Mouse (Mus musculus) neutrophil, adult 5-6 weeks (primary cell): ENCODE measurements around the gene Csmd2. TPM values are rescaled to one million over a fixed set of nuclear protein-coding genes. Genes with fewer than 3 reads are reported as not detected.
"Not testable (repeated sequence)": the region's sequence is repeated elsewhere in the genome, so short reads cannot be mapped to it uniquely, and the experiment has no call there.

Source experiments
- ATAC-seq: fragments of 151-379, 151-347 bp; 2 replicates; pipeline ENCODE4 v1.8.0; 2017; ENCODE audit warnings: mild to moderate bottlenecking, moderate TSS enrichment; ENCODE audit not compliant: insufficient number of reproducible peaks, poor library complexity, low FRiP score, severe bottlenecking; ENCODE audit errors: extremely low read depth
- total RNA-seq: library from RNA; stranded (forward); fragments of 200-1000 nt; gene quantifications from 2 replicates; pipeline ENCODE4 v1.2.3, GENCODE M21; 2017

The Csmd2 gene
- total RNA-seq, 1 experiment from 2014 or later, result not detected

- ATAC-seq, result no peak
Observed at GRCm38 (mm10) chr4:128028294-128028693, 40.6 kb downstream of the Csmd2 start.

DNA sequence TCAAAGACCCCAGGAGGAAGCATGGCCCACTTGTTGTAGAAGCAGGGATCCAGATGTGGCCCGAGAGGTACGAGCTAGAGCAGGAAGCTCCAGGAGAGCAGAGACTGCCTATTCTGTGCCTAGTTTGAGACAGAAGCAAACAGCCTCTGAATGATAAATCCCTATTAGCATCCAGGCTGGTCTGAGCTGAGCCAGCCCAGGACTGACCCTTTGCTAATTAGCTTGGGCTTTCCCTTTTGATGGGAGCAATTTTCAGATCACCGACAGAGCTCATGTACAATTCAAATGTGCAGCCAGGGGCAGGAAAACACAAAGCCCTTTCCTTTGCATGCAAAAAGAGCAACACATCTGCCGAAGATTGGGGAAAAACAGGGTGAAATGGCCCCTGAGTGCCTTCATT lies 54.2 kb downstream of the Csmd2 start:
- no peak for ATAC-seq

GRCm38 (mm10) chr4:128042626-128043025 lies 55.0 kb downstream of the Csmd2 start:
- no peak for ATAC-seq

DNA sequence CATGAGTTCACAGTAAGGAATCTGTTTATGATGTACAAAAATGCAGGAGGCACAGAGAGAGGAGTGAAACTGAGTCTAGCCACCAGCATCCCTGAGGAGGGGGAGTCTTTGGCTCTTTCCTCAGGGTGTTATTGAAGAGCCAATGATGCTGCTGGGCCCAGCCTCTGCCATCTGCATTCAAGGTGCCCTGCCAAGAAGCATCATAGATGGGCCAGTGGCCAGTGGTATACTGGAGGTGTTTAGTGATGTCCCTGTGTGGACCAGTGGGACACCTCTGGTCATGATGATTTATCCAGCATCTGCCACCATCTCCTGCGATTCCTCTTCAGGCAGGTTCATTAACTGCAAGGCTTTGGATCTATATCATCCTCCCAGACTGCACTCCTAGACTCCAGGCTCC lies 61.1 kb downstream of the Csmd2 start:
- ATAC-seq, result no peak

DNA sequence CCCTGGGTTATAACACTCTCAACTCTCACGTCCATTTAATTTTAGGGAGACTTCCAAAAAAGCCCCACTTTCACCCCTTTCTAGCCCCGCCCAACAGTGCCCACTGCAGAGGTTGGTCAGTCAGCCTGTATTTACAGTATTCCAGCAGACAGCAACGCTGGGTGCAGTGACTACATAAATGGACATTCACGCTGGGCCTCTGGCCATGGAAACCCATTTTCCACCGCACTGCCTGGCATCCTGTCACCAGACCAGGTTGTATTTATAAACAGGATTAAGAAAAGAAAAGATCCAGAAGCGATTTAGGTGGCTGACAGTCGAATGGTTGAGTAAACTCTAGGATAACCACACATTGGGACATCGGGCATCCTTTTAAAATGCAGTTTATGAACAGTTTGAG lies 65.0 kb downstream of the Csmd2 start:
- no peak for ATAC-seq

DNA sequence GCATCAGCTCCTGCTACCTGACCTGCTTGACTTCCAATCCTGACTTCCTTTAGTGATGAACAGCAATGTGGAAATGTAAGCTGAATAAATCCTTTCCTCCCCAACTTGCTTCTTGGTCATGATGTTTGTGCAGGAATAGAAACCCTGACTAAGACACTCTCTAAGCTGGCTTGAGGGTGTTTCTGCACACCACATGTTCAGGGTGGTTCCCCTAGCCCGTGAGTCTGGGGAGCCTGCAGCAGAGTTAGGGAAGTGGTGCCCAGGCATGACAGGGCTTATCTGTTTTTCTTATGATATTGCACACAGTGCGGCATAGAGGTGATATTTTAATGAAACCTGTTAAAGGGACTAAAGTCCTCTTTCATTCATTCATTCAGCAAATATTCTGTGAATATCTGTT lies 73.6 kb downstream of the Csmd2 start:
- not testable (repeated sequence) for ATAC-seq

- ATAC-seq, result no peak
Observed at GRCm38 (mm10) chr4:128067189-128067588, 79.5 kb downstream of the Csmd2 start.

DNA sequence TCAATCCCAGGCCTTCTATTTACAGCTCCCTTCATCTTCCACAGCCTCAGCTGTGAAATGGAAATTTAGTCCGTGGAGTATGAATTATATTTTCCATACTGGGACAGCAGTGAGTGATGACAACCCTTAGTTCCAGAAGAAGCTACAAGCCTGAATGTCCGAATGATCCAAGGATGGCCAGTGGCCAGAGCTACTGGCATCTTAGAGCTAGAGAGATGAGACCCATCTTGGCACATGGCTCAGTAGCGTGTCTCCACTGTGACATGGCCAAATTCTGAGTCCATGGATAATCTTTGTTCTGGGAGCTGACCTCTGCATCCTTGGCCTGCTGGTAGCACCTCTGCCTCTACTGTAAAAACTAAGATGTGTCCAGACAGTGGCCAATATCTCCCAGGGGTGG lies 96.8 kb downstream of the Csmd2 start:
- ATAC-seq, result no peak

DNA sequence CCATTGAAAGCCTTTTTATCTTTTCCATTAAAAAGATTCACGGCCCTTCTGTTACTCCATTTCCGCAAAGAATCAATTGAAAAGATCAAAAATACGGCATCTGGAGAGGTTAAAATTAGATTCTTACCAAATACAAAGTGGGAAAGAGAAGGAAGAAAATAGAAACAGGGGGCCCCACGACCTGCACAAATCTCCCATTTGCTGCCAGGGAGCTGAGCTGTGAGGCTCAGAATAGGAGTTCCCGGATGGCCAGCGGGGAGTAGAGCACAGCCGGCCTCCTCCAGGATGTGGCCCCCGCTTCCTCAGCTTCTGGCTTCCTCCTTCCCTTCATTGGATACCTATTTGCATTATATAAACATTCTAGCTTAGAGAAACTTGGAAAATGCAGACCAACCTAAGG lies 97.4 kb downstream of the Csmd2 start:
- no peak for ATAC-seq

DNA sequence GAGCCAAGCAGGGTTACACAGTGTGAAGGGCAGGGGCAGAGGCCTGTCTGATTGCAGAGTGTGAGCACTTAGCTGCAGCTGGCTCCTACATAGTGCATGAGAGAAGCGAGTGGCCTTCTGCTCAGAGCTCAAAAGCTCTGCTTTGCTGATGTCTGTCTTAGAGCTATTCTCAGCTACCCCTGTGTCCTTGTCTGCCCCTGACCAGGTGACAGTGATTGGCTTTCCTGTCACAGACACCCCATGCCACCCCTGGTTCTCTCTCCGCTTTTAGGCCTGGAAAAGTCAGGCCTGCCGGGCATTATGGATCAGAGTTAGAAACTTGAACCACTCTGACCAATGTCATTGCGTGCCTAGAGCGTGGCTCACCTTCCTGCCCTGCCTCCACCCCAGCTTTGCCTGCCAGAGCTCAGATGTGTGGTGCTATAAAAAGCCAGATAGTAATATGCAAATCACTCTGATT lies 99.5 kb downstream of the Csmd2 start:
- no peak for ATAC-seq

GRCm38 (mm10) chr4:128087704-128088103 lies 100.0 kb downstream of the Csmd2 start:
- ATAC-seq, result peak; percentile 6; the same call in 1 of the 2 replicates

DNA sequence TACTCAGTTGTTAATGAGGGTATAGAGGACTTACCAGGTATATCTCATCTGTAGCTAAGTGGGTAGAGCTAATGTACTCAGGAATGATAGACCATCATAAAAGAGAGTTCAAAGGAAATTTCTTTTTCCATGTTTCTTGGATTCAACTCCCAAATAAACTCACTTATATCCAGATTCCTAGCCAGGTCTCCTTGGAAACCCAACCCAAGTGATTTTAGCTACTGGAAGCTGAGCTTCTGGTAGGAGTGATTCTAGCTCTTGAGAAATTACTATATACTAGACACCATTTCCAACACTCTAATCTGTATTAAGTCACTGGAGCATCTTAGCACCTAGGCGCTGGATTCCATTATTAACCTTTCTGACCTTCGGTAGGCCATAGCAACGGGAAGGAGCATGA lies 100.6 kb downstream of the Csmd2 start:
- ATAC-seq, result no peak

GRCm38 (mm10) chr4:128091938-128092337 lies 104.3 kb downstream of the Csmd2 start:
- ATAC-seq, result no peak

- no peak for ATAC-seq
Observed at GRCm38 (mm10) chr4:128099515-128099914, 111.9 kb downstream of the Csmd2 start.

DNA sequence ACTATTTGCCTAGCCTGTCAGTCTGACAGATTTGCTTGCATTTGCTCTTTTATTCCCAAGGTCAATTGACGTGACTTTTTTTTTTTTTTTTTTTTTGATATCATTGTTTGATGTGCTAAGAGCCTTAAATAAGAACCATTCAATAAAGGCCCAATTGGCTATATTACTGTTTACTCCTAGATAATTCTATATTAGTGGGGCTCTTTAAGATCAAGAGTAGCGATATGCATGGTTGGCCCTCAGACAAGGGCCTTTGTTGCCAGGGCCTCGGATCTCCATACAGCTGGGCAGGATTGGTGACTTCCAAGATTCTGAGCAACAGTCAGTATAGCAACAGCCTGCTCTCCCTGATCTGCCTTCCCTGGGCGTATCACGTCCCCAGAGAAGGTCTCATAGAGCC lies 112.9 kb downstream of the Csmd2 start:
- no peak for ATAC-seq

DNA sequence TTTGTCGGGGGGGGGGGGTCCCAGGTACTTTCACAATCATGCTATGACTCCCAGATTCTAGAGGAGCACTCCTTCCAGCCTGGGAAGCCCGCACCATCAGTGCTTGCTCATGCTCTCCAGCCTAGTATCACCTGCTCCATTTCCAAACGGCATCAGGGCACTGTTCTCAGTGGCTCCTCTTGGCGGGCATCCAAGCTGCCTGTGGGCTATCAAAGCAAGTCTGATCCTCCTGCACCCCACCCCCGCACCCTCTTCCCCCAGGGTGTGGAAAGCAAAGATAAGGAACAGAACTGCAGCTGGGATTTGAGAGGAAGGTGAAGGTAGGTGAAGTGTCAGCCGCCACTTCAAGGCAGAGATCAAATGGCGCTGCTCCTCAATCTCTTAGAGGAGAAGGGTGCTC lies 128.7 kb downstream of the Csmd2 start:
- ATAC-seq, result no peak

- ATAC-seq, result no peak
Observed at GRCm38 (mm10) chr4:128123281-128123680, 135.6 kb downstream of the Csmd2 start.

DNA sequence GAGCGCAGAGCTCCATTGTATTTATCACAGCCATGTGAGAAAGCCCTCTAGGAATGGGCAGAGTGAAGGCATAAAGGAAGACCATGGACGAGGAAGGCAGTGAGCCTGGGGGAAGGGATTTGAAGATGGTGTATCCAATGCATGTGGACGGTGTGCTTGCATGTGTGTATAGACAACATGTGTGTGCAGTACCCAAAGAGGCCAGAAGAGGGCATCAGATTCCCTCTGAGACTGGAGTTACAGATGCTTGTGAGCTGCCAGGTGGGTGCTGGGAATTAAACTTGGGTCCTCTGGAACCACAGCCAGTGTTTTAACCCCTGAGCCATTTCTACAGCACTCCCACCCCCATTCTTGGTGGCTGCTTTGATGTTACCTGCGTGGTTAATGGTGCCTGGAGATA lies 137.1 kb downstream of the Csmd2 start:
- ATAC-seq, result no peak

DNA sequence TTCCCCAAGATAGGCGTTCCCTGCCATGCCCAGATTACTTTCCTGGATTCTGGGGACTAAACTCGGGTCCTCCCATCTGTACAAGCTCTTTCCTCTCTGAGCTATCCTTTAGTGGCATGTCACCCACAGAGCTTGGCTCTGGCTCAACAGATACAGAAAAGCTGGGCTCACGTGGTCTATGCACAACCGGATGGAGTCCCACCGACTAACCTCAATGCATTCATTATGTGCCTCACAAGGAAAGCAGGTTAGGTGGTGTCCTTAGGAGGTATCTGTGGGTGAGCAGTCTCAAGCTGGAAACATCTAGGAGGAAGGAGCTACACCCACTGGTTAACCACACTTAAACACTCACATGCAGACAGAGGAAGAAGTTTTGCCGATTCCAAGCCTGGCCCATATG lies 140.9 kb downstream of the Csmd2 start:
- no peak for ATAC-seq

DNA sequence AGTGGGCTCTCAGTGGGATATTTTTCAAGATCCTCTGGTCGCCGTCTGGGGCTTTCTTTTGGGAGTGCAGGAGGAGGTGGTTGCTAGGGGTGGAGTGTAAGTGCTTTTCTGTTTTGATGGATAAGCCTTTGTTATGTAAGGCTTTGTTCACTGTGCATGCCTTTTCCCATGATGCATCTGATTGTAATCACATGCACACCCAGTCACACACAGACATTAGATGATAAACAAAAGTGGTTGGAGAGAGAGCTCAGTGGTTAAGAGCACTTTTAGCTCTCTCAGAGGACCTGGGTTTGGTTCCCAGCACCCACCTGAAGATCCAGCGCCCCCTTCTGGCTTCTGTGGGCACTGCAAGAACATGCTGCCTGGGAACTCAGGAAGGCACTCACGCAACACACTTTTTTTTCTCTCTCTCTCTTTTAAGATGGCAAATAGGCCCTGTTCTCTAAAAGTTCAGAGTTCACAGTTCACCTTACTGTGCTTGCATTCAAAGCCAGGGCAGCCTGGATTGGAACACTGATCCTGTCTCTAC lies 143.0 kb downstream of the Csmd2 start:
- no peak for ATAC-seq

- ATAC-seq, result no peak
Observed at GRCm38 (mm10) chr4:128131666-128132065, 144.0 kb downstream of the Csmd2 start.
